Comparison of ENCODE assay signal across 21 mouse cellular contexts in genomic region chr3:85348021-85348420, GRCm38 (mm10).
DNase-seq lines count a peak whose midpoint lies in the region; ATAC-seq and TF ChIP-seq lines count a peak whose summit lies in the region.
"Had no signal": no experiment of that assay in that cellular context is flagged by ENCODE, and none has a peak within 500 bp of the region (broad histone marks: within the 10 kb centered on the region; RNA-seq: fewer than 3 reads in every experiment).

No protein-coding gene starts in this region.

- no peak overlapping the region for H3K27ac ChIP-seq in kidney, embryonic 15.5 days
- H3K27ac ChIP-seq in midbrain, embryonic 11.5 days (ENCODE audit: low read depth, low read length): no peak overlapping the region
- H3K27ac ChIP-seq in midbrain, postnatal 0 days (ENCODE audit: low read depth, low read length): no peak overlapping the region
- no peak overlapping the region for H3K27ac ChIP-seq in stomach, embryonic 15.5 days
- no peak overlapping the region for H3K27ac ChIP-seq in hindbrain, embryonic 16.5 days (ENCODE audit: low read depth, low read length)
- H3K27ac ChIP-seq: embryonic facial prominence, embryonic 15.5 days; forebrain, embryonic 10.5 days; heart, adult 2 months; hindbrain, embryonic 10.5 days; hindbrain, embryonic 15.5 days had no signal

- no peak overlapping the region for H3K4me3 ChIP-seq in kidney, embryonic 15.5 days (replicated peaks)
- no peak overlapping the region for H3K4me3 ChIP-seq in midbrain, embryonic 11.5 days (ENCODE audit: low read depth, low read length)
- H3K4me3 ChIP-seq in midbrain, postnatal 0 days (ENCODE audit: low read depth, low read length): no peak overlapping the region
- H3K4me3 ChIP-seq in stomach, embryonic 15.5 days (replicated peaks): no peak overlapping the region
- no peak overlapping the region for H3K4me3 ChIP-seq in hindbrain, embryonic 16.5 days (ENCODE audit: low read length)
- H3K4me3 ChIP-seq: embryonic facial prominence, embryonic 15.5 days; erythroblast, embryonic 14.5 days; forebrain, embryonic 10.5 days; heart, adult 2 months; heart, embryonic 12.5 days; hindbrain, embryonic 10.5 days; hindbrain, embryonic 15.5 days had no signal

- H3K9me3 ChIP-seq in kidney, embryonic 15.5 days (replicated peaks): no peaks in the 10 kb centered on the region
- no peaks in the 10 kb centered on the region for H3K9me3 ChIP-seq in midbrain, embryonic 11.5 days (ENCODE audit: control insufficient read depth, low read length)
- no peaks in the 10 kb centered on the region for H3K9me3 ChIP-seq in midbrain, postnatal 0 days (ENCODE audit: low read length)
- H3K9me3 ChIP-seq in stomach, embryonic 15.5 days: no peaks in the 10 kb centered on the region
- no peaks in the 10 kb centered on the region for H3K9me3 ChIP-seq in hindbrain, embryonic 16.5 days (ENCODE audit: control insufficient read depth, low read length)
- H3K9me3 ChIP-seq: embryonic facial prominence, embryonic 15.5 days; forebrain, embryonic 10.5 days; heart, embryonic 12.5 days; hindbrain, embryonic 10.5 days; hindbrain, embryonic 15.5 days had no signal

- peaks cover 9% of the 10 kb centered on the region; the same call in 1 of the 2 replicates for H3K4me1 ChIP-seq in kidney, embryonic 15.5 days
- H3K4me1 ChIP-seq in midbrain, embryonic 11.5 days (ENCODE audit: control insufficient read depth, insufficient read depth, low read length): no peaks in the 10 kb centered on the region
- H3K4me1 ChIP-seq in midbrain, postnatal 0 days (ENCODE audit: insufficient read depth, low read length): no peaks in the 10 kb centered on the region
- H3K4me1 ChIP-seq in stomach, embryonic 15.5 days: no peaks in the 10 kb centered on the region
- no peaks in the 10 kb centered on the region for H3K4me1 ChIP-seq in hindbrain, embryonic 16.5 days (ENCODE audit: control insufficient read depth, insufficient read depth, low read depth, low read length)
- H3K4me1 ChIP-seq: embryonic facial prominence, embryonic 15.5 days; heart, embryonic 12.5 days; hindbrain, embryonic 10.5 days; hindbrain, embryonic 15.5 days had no signal

- ATAC-seq in kidney, embryonic 15.5 days (replicated peaks; ENCODE audit: low FRiP score): no peak
- no peak for ATAC-seq in midbrain, embryonic 11.5 days (ENCODE audit: low FRiP score)
- ATAC-seq in midbrain, postnatal 0 days (ENCODE audit: low FRiP score): no peak
- ATAC-seq in stomach, embryonic 15.5 days (ENCODE audit: insufficient read depth, low FRiP score, low read depth): no peak
- ATAC-seq in hindbrain, embryonic 16.5 days: no peak
- ATAC-seq: CD4-positive, CD25-positive, alpha-beta regulatory T cell, adult 4 months; forebrain, embryonic 14.5 days had no signal

- no peak for DNase-seq in kidney, postnatal 14 days
- peak; percentile 66 for DNase-seq in midbrain, embryonic 11.5 days (ENCODE audit: low spot score, missing footprints)
- no peak for DNase-seq in midbrain, postnatal 0 days (ENCODE audit: low spot score)
- DNase-seq: adrenal gland, postnatal 10 days; B cell, adult 2 months; cerebellum, adult 11 months; cerebellum, adult 8-10 months; cerebellum, postnatal 14 days; embryo, embryonic 11 days; heart, adult 2 months had no signal

- no peaks in the 10 kb centered on the region for H3K27me3 ChIP-seq in kidney, embryonic 15.5 days
- no peaks in the 10 kb centered on the region for H3K27me3 ChIP-seq in midbrain, embryonic 11.5 days (ENCODE audit: control insufficient read depth, insufficient read depth, low read length)
- no peaks in the 10 kb centered on the region for H3K27me3 ChIP-seq in midbrain, postnatal 0 days (ENCODE audit: insufficient read depth, low read length)
- H3K27me3 ChIP-seq in stomach, embryonic 15.5 days (replicated peaks): no peaks in the 10 kb centered on the region
- H3K27me3 ChIP-seq in hindbrain, embryonic 16.5 days (replicated peaks; ENCODE audit: control insufficient read depth, insufficient read depth, low read length): no peaks in the 10 kb centered on the region
- H3K27me3 ChIP-seq: embryonic facial prominence, embryonic 15.5 days; heart, embryonic 12.5 days; hindbrain, embryonic 15.5 days had no signal

- H3K9ac ChIP-seq in kidney, embryonic 15.5 days: no peak overlapping the region
- no peak overlapping the region for H3K9ac ChIP-seq in midbrain, embryonic 11.5 days (ENCODE audit: low read length)
- no peak overlapping the region for H3K9ac ChIP-seq in midbrain, postnatal 0 days (replicated peaks; ENCODE audit: low read length, poor library complexity, severe bottlenecking)
- H3K9ac ChIP-seq in stomach, embryonic 15.5 days: no peak overlapping the region
- no peak overlapping the region for H3K9ac ChIP-seq in hindbrain, embryonic 16.5 days (ENCODE audit: low read depth, low read length)
- H3K9ac ChIP-seq: embryonic facial prominence, embryonic 15.5 days; heart, embryonic 12.5 days; hindbrain, embryonic 15.5 days had no signal

- no peaks in the 10 kb centered on the region for H3K36me3 ChIP-seq in kidney, embryonic 15.5 days
- H3K36me3 ChIP-seq in midbrain, embryonic 11.5 days (ENCODE audit: control insufficient read depth, insufficient read depth, low read length): no peaks in the 10 kb centered on the region
- H3K36me3 ChIP-seq in midbrain, postnatal 0 days (ENCODE audit: insufficient read depth, low read length): no peaks in the 10 kb centered on the region
- H3K36me3 ChIP-seq in stomach, embryonic 15.5 days: no peaks in the 10 kb centered on the region
- no peaks in the 10 kb centered on the region for H3K36me3 ChIP-seq in hindbrain, embryonic 16.5 days (ENCODE audit: control insufficient read depth, insufficient read depth, low read length)
- H3K36me3 ChIP-seq: embryonic facial prominence, embryonic 15.5 days; forebrain, embryonic 10.5 days; heart, embryonic 12.5 days; hindbrain, embryonic 10.5 days; hindbrain, embryonic 15.5 days had no signal

- WGBS in kidney, embryonic 15.5 days: 32% methylated on average over 6 of the region's 6 CpGs
- 92% methylated on average over 6 of the region's 6 CpGs for WGBS in midbrain, embryonic 11.5 days
- 88% methylated on average over 6 of the region's 6 CpGs for WGBS in midbrain, postnatal 0 days
- WGBS in stomach, embryonic 15.5 days: 44% methylated on average over 6 of the region's 6 CpGs
- 67% methylated on average over 6 of the region's 6 CpGs for WGBS in hindbrain, embryonic 16.5 days

- no peak for TF ChIP-seq CTCF in midbrain, postnatal 0 days (IDR thresholded peaks at IDR 0.05)

- peak overlapping the region; percentile 27; the same call in 1 of the 2 replicates for H3K4me2 ChIP-seq in kidney, embryonic 15.5 days
- no peak overlapping the region for H3K4me2 ChIP-seq in midbrain, embryonic 11.5 days
- H3K4me2 ChIP-seq in midbrain, postnatal 0 days (ENCODE audit: low read depth, low read length, poor library complexity, severe bottlenecking): no peak overlapping the region
- peak overlapping the region; percentile 32; the same call in 1 of the 2 replicates for H3K4me2 ChIP-seq in stomach, embryonic 15.5 days
- H3K4me2 ChIP-seq in hindbrain, embryonic 16.5 days (ENCODE audit: low read length): no peak overlapping the region
- H3K4me2 ChIP-seq: embryonic facial prominence, embryonic 15.5 days; heart, embryonic 12.5 days; hindbrain, embryonic 15.5 days had no signal

Comparison
In these comparisons a context has a peak if more than half of its experiments do, and no peak if none do; other contexts are left out.
1. H3K4me2 ChIP-seq: peak in kidney, embryonic 15.5 days (single experiment) and stomach, embryonic 15.5 days (single experiment); none in midbrain, embryonic 11.5 days (single experiment), midbrain, postnatal 0 days (single experiment) and hindbrain, embryonic 16.5 days (single experiment).